Mouse (Mus musculus): ENCODE data around the gene Spata25.
"Not testable (repeated sequence)": the region's sequence is repeated elsewhere in the genome, so short reads cannot be mapped to it uniquely, and the experiment has no call there.

DNA sequence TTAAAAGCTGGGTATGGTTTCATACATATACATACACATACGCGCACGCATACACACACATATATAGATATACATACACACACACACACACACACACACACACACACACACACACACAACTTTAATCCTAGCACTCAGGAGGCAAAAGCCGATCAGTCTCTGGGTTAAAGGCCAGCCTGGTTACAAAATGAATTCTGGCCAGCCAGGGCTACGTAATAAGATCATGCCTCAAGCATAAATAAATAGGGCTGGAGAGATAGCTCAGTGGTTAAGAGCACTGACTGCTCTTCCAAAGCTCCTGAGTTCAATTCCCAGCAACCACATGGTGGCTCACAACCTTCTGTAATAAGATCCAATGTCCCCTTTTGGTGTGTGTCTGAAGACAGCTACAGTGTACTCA, 27.2 kb upstream of the Spata25 start:
- not testable (repeated sequence) for TF ChIP-seq CTCF (IDR thresholded peaks at IDR 0.05; ENCODE audit: low read depth); EP300 (optimal IDR thresholded peaks at IDR 0.05)
